12 mouse cellular contexts compared by ENCODE assay signal in genomic region chr6:51905659-51906058, GRCm38 (mm10).
DNase-seq lines count a peak whose midpoint lies in the region; ATAC-seq and TF ChIP-seq lines count a peak whose summit lies in the region.
"Had no signal": no experiment of that assay in that cellular context is flagged by ENCODE, and none has a peak within 500 bp of the region (broad histone marks: within the 10 kb centered on the region; RNA-seq: fewer than 3 reads in every experiment).

No protein-coding gene starts in this region.

- peak; percentile 69 for DNase-seq in intestine, embryonic 14.5 days (ENCODE audit: low spot score)
- peak; percentile 28 for DNase-seq in CD4-positive helper T cell, adult 2 months (ENCODE audit: low read depth, low spot score)
- peak; percentile 13 for DNase-seq in embryonic facial prominence, embryonic 10.5 days (ENCODE audit: low spot score)
- DNase-seq in urinary bladder, postnatal 36 days (ENCODE audit: low spot score in 2 of 2), result no peak
- no peak for DNase-seq in midbrain, embryonic 10.5 days (ENCODE audit: low spot score)
- DNase-seq in spleen, postnatal 14 days (ENCODE audit: low spot score in 2 of 2), result no peak
- DNase-seq: adrenal gland, postnatal 36 days; cerebellum, postnatal 36 days; kidney, adult 2 months had no signal

- H3K4me1 ChIP-seq in intestine, embryonic 14.5 days (replicated peaks; ENCODE audit: control insufficient read depth, insufficient read depth, low read length), result peaks cover 11% of the 10 kb centered on the region; the same call in 1 of the 2 replicates
- H3K4me1 ChIP-seq in intestine, postnatal 0 days (replicated peaks; ENCODE audit: control insufficient read depth, insufficient read depth, low read length), result no peaks in the 10 kb centered on the region
- peaks cover 13% of the 10 kb centered on the region for H3K4me1 ChIP-seq in embryonic facial prominence, embryonic 10.5 days
- H3K4me1 ChIP-seq in intestine, embryonic 15.5 days (replicated peaks), result peaks cover 5% of the 10 kb centered on the region; the same call in 1 of the 2 replicates
- no peaks in the 10 kb centered on the region for H3K4me1 ChIP-seq in midbrain, embryonic 10.5 days
- H3K4me1 ChIP-seq: midbrain, embryonic 12.5 days had no signal

- no peak overlapping the region for H3K4me2 ChIP-seq in intestine, embryonic 14.5 days (ENCODE audit: low read length)
- H3K4me2 ChIP-seq in intestine, postnatal 0 days (replicated peaks; ENCODE audit: low read depth), result no peak overlapping the region
- H3K4me2 ChIP-seq in intestine, embryonic 15.5 days (replicated peaks), result no peak overlapping the region
- H3K4me2 ChIP-seq: midbrain, embryonic 12.5 days had no signal

- no peak; the same call in 1 of the 2 replicates for ATAC-seq in intestine, embryonic 14.5 days (replicated peaks; ENCODE audit: low FRiP score, low TSS enrichment, low read depth)
- ATAC-seq in intestine, postnatal 0 days, result no peak
- ATAC-seq in intestine, embryonic 15.5 days, result peak; percentile 55

- H3K27ac ChIP-seq in intestine, embryonic 14.5 days (ENCODE audit: low read depth), result peak overlapping the region; percentile 84
- no peak overlapping the region for H3K27ac ChIP-seq in intestine, postnatal 0 days (ENCODE audit: low read depth, low read length)
- no peak overlapping the region for H3K27ac ChIP-seq in embryonic facial prominence, embryonic 10.5 days (replicated peaks)
- peak overlapping the region; percentile 66 for H3K27ac ChIP-seq in intestine, embryonic 15.5 days
- H3K27ac ChIP-seq in midbrain, embryonic 10.5 days (replicated peaks), result no peak overlapping the region
- H3K27ac ChIP-seq: midbrain, embryonic 12.5 days had no signal

- H3K4me3 ChIP-seq in intestine, embryonic 14.5 days (ENCODE audit: low read depth, low read length), result no peak overlapping the region
- no peak overlapping the region for H3K4me3 ChIP-seq in intestine, postnatal 0 days (ENCODE audit: low read depth, low read length)
- H3K4me3 ChIP-seq in embryonic facial prominence, embryonic 10.5 days, result no peak overlapping the region
- H3K4me3 ChIP-seq in intestine, embryonic 15.5 days (replicated peaks), result no peak overlapping the region
- no peak overlapping the region for H3K4me3 ChIP-seq in midbrain, embryonic 10.5 days
- H3K4me3 ChIP-seq: midbrain, embryonic 12.5 days had no signal

- no peaks in the 10 kb centered on the region for H3K27me3 ChIP-seq in intestine, embryonic 14.5 days (replicated peaks; ENCODE audit: control insufficient read depth, insufficient read depth, low read length)
- H3K27me3 ChIP-seq in intestine, postnatal 0 days (replicated peaks; ENCODE audit: control insufficient read depth, insufficient read depth, low read length), result no peaks in the 10 kb centered on the region
- no peaks in the 10 kb centered on the region for H3K27me3 ChIP-seq in embryonic facial prominence, embryonic 10.5 days (replicated peaks; ENCODE audit: low read depth, poor library complexity, severe bottlenecking)
- H3K27me3 ChIP-seq in intestine, embryonic 15.5 days (replicated peaks), result no peaks in the 10 kb centered on the region
- H3K27me3 ChIP-seq in midbrain, embryonic 10.5 days (ENCODE audit: low read depth, poor library complexity, severe bottlenecking), result no peaks in the 10 kb centered on the region

- no peaks in the 10 kb centered on the region for H3K9me3 ChIP-seq in intestine, embryonic 14.5 days (ENCODE audit: control insufficient read depth, low read length)
- no peaks in the 10 kb centered on the region for H3K9me3 ChIP-seq in intestine, postnatal 0 days (ENCODE audit: control insufficient read depth)
- H3K9me3 ChIP-seq in embryonic facial prominence, embryonic 10.5 days, result no peaks in the 10 kb centered on the region
- H3K9me3 ChIP-seq in intestine, embryonic 15.5 days, result no peaks in the 10 kb centered on the region
- H3K9me3 ChIP-seq in midbrain, embryonic 10.5 days (replicated peaks), result no peaks in the 10 kb centered on the region
- H3K9me3 ChIP-seq: midbrain, embryonic 12.5 days had no signal

- 22% methylated on average over 4 of the region's 4 CpGs for WGBS in intestine, embryonic 14.5 days
- WGBS in intestine, postnatal 0 days, result 47% methylated on average over 4 of the region's 4 CpGs
- 56% methylated on average over 4 of the region's 4 CpGs for WGBS in embryonic facial prominence, embryonic 10.5 days
- WGBS in intestine, embryonic 15.5 days, result 27% methylated on average over 4 of the region's 4 CpGs
- 77% methylated on average over 4 of the region's 4 CpGs for WGBS in midbrain, embryonic 10.5 days

- no peaks in the 10 kb centered on the region for H3K36me3 ChIP-seq in intestine, embryonic 14.5 days (ENCODE audit: control insufficient read depth, insufficient read depth, low read length)
- peaks cover 5% of the 10 kb centered on the region; the same call in 1 of the 2 replicates for H3K36me3 ChIP-seq in intestine, postnatal 0 days (ENCODE audit: control insufficient read depth, insufficient read depth)
- no peaks in the 10 kb centered on the region for H3K36me3 ChIP-seq in embryonic facial prominence, embryonic 10.5 days (replicated peaks)
- H3K36me3 ChIP-seq in intestine, embryonic 15.5 days, result no peaks in the 10 kb centered on the region
- H3K36me3 ChIP-seq in midbrain, embryonic 10.5 days, result no peaks in the 10 kb centered on the region
- H3K36me3 ChIP-seq: midbrain, embryonic 12.5 days had no signal

- no peak for TF ChIP-seq CTCF in intestine, postnatal 0 days (IDR thresholded peaks at IDR 0.05; ENCODE audit: low read depth)

- H3K9ac ChIP-seq in intestine, embryonic 14.5 days (ENCODE audit: low read length), result no peak overlapping the region
- no peak overlapping the region for H3K9ac ChIP-seq in intestine, postnatal 0 days (ENCODE audit: low read depth, low read length)
- no peak overlapping the region for H3K9ac ChIP-seq in intestine, embryonic 15.5 days
- H3K9ac ChIP-seq: midbrain, embryonic 12.5 days had no signal

Comparison
In these comparisons a context has a peak if more than half of its experiments do, and no peak if none do; other contexts are left out.
1. H3K27ac ChIP-seq: peak in intestine, embryonic 14.5 days (single experiment) and intestine, embryonic 15.5 days (single experiment); none in intestine, postnatal 0 days (single experiment), embryonic facial prominence, embryonic 10.5 days (single experiment) and midbrain, embryonic 10.5 days (single experiment).
2. DNase-seq: peak in intestine, embryonic 14.5 days (single experiment), CD4-positive helper T cell, adult 2 months (single experiment) and embryonic facial prominence, embryonic 10.5 days (single experiment); none in urinary bladder, postnatal 36 days (0 of 2), midbrain, embryonic 10.5 days (single experiment) and spleen, postnatal 14 days (0 of 2).